Mouse (Mus musculus) ES-Bruce4 (cell line): ENCODE measurements at regions not wholly inside any gene's neighbourhood (a gene's known extent, or its start where the extent isn't known, plus 50 kb on each side); places are given as distances from the start of the nearest gene placed in this dataset.

Source experiments
- H3K27ac ChIP-seq: 2 replicates; pipeline ENCODE4 v1.5.1; 2012; ENCODE audit warnings: low read length, inconsistent platforms; ENCODE audit not compliant: insufficient read depth
- H3K27me3 ChIP-seq: 2 replicates; pipeline ENCODE4 v1.6.1; 2012; ENCODE audit warnings: mild to moderate bottlenecking, low read length, inconsistent platforms; ENCODE audit not compliant: control insufficient read depth, poor library complexity, insufficient read depth, severe bottlenecking
- H3K36me3 ChIP-seq: 2 replicates; pipeline ENCODE4 v1.6.1; 2012; ENCODE audit warnings: inconsistent platforms, mild to moderate bottlenecking, low read length, moderate library complexity; ENCODE audit not compliant: control insufficient read depth, poor library complexity, insufficient read depth, severe bottlenecking
- H3K4me1 ChIP-seq: one replicate; pipeline ENCODE4 v1.8.1; 2011; ENCODE audit warnings: low read length; ENCODE audit not compliant: control insufficient read depth, insufficient read depth
- H3K4me3 ChIP-seq: 2 replicates; pipeline ENCODE4 v1.5.1; 2011; ENCODE audit warnings: low read depth, mild to moderate bottlenecking, low read length
- H3K9ac ChIP-seq: 2 replicates; pipeline ENCODE4 v1.6.1; 2012; ENCODE audit warnings: low read depth, mild to moderate bottlenecking, inconsistent platforms; ENCODE audit not compliant: poor library complexity, severe bottlenecking
- H3K9me3 ChIP-seq: replicated peaks from 2 replicates; pipeline ENCODE4 v1.6.1; 2012; ENCODE audit warnings: mild to moderate bottlenecking, low read length, inconsistent platforms; ENCODE audit not compliant: control insufficient read depth, poor library complexity, insufficient read depth, severe bottlenecking
- CTCF ChIP-seq: IDR thresholded peaks from one replicate; pipeline ENCODE4 v1.8.1; 2011; ENCODE audit warnings: low read depth, low read length
- EP300 ChIP-seq: IDR thresholded peaks from 2 replicates; pipeline ENCODE4 v1.6.1; 2011; ENCODE audit warnings: low read depth, low read length; ENCODE audit not compliant: insufficient read depth
- POLR2A ChIP-seq: IDR thresholded peaks from one replicate; pipeline ENCODE4 v1.8.1; 2011; ENCODE audit warnings: low read length; ENCODE audit not compliant: insufficient read depth

DNA sequence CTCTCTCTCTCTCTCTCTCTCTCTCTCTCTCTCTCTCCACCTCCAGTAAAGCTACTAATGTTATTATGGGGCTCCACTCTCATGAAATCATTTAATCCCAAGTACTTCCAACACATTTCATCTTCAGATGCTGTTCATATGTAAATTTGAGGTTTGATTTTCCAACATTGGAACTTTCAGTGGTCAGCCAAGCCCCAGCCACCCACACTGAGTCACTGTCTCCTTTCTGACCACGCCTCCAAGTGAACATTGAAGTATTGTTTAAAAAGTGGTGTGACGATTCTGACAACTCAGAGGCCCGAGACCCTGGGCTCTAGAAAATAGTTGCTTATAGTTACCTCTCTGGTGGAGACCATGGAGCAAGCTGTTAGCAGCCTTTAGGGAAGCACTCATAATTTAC, 313.3 kb downstream of the Qdpr start:
- Histone ChIP-seq H3K27ac (no peak overlapping the region), H3K9ac (no peak overlapping the region), H3K27me3 (no peaks in the 10 kb centered on the region), H3K36me3 (no peaks in the 10 kb centered on the region), H3K9me3 (no peaks in the 10 kb centered on the region), H3K4me3 (no peak overlapping the region), H3K4me1 (no peaks in the 10 kb centered on the region)
- no peak for TF ChIP-seq CTCF
- TF ChIP-seq POLR2A, result no peak
- no peak for TF ChIP-seq EP300

GRCm38 (mm10) chr5:45127971-45128370, 322.1 kb downstream of the Qdpr start:
- no peak overlapping the region for H3K27ac ChIP-seq
- no peaks in the 10 kb centered on the region for H3K9me3 ChIP-seq
- no peaks in the 10 kb centered on the region for H3K4me1 ChIP-seq
- TF ChIP-seq POLR2A (no peak), EP300 (no peak), CTCF (no peak)
- H3K4me3 ChIP-seq, result no peak overlapping the region
- no peaks in the 10 kb centered on the region for H3K27me3 ChIP-seq
- no peak overlapping the region for H3K9ac ChIP-seq
- no peaks in the 10 kb centered on the region for H3K36me3 ChIP-seq

DNA sequence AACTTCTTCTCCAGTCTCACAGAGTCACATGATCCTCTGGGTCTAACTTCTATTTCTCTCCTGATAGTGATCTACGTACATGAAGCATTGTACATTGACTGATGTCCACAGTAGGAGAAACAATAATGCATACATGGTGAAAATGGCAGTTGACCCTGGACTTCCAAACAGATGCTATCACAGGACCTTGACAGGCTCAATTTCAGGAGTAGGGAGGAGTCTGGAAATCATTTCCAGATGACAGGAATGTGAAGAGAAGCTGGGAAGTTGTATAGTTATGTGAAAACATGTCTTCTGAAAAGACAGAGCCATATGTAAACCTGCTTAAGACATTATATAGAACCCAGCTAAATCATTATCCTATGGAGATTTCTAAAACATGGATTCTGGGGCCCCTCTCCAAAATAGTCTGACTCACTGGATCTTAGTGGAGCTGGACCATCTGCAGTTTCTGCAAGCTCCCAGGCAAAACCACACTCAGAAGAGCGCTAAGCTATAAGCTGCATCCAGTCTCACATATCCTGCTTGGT, 322.3 kb upstream of the Ldb2 start:
- Histone ChIP-seq H3K27me3 (no peaks in the 10 kb centered on the region), H3K4me1 (no peaks in the 10 kb centered on the region), H3K36me3 (no peaks in the 10 kb centered on the region), H3K9me3 (no peaks in the 10 kb centered on the region), H3K4me3 (no peak overlapping the region), H3K9ac (no peak overlapping the region), H3K27ac (no peak overlapping the region)
- TF ChIP-seq EP300, result no peak
- no peak for TF ChIP-seq CTCF
- TF ChIP-seq POLR2A, result no peak

DNA sequence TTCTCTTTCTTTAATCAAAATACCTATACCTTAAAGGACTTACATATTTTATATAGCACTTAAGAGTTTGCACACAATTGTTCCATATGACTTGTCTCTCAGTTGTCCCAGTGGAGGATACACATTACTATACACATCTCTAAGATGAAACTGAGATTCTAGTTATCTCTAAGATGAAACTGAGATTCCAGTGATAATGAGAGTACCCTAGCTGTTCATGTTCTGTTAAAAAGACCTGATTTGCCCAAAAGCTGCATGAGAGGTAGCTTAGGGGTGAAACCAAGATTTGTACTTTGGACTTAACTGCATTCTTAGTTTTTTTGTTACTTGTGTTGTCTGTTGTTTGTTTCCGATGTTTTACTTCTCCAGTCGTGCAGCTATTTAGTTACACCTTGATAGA, 320.3 kb upstream of the Ldb2 start:
- Histone ChIP-seq H3K36me3 (no peaks in the 10 kb centered on the region), H3K9me3 (no peaks in the 10 kb centered on the region), H3K4me1 (no peaks in the 10 kb centered on the region), H3K27me3 (no peaks in the 10 kb centered on the region), H3K27ac (no peak overlapping the region), H3K4me3 (no peak overlapping the region), H3K9ac (no peak overlapping the region)
- TF ChIP-seq EP300 (no peak), POLR2A (no peak), CTCF (no peak)

DNA sequence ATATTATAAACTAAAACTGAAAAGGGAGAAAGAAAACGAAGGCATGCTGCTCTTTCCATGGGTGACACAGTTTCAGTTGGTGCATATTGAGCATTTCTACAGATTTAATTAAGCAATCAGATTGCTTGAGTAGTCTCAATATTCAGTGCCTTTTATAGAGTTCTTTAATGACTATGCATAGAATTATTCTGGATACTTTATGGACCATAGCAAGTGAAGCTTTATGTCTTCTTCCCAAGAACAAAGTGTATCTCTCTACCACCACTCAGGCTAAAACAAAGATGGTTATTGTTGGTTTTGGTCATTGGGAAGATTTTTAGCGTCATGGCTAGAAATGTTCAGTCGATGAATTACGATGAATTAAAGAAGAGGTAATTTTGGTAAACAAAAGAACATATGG, 311.8 kb upstream of the Ldb2 start:
- no peak overlapping the region for H3K27ac ChIP-seq

GRCm38 (mm10) chr5:45110797-45111196, 311.3 kb upstream of the Ldb2 start:
- Histone ChIP-seq H3K27me3 (no peaks in the 10 kb centered on the region), H3K4me1 (no peaks in the 10 kb centered on the region), H3K27ac (no peak overlapping the region), H3K36me3 (no peaks in the 10 kb centered on the region), H3K9me3 (no peaks in the 10 kb centered on the region), H3K4me3 (no peak overlapping the region), H3K9ac (no peak overlapping the region)
- no peak for TF ChIP-seq POLR2A
- TF ChIP-seq CTCF, result no peak
- no peak for TF ChIP-seq EP300

More for the DNA sequence above, 311.8 kb upstream of the Ldb2 start:
- Histone ChIP-seq H3K36me3 (no peaks in the 10 kb centered on the region), H3K27me3 (no peaks in the 10 kb centered on the region), H3K4me3 (no peak overlapping the region), H3K9ac (no peak overlapping the region), H3K9me3 (no peaks in the 10 kb centered on the region), H3K4me1 (no peaks in the 10 kb centered on the region)
- no peak for TF ChIP-seq EP300
- TF ChIP-seq POLR2A, result no peak
- no peak for TF ChIP-seq CTCF
